Mouse (Mus musculus) c-Kit-positive CD71-positive TER-119-positive erythroid progenitor cells, embryonic 14.5 days (primary cell): ENCODE results near the gene Lrp8.

Experiments
- DNase-seq: peaks from one replicate; pipeline ENCODE4 v3.0.0-alpha.2; 2013; ENCODE audit warnings: low spot score

Gene Lrp8

GRCm38 (mm10) chr4:107808655-107809054 lies 6.6 kb downstream of the Lrp8 start:
- no peak for DNase-seq

- no peak for DNase-seq
Measured at GRCm38 (mm10) chr4:107811006-107811405, 8.9 kb downstream of the Lrp8 start.

GRCm38 (mm10) chr4:107811716-107812330 lies 9.8 kb downstream of the Lrp8 start:
- no peak for DNase-seq

- DNase-seq, result no peak
Measured at GRCm38 (mm10) chr4:107812336-107812735, 10.3 kb downstream of the Lrp8 start.

- DNase-seq, result no peak
Measured at GRCm38 (mm10) chr4:107816459-107816858, 14.4 kb downstream of the Lrp8 start.

- DNase-seq, result no peak
Measured at GRCm38 (mm10) chr4:107817463-107817862, 15.4 kb downstream of the Lrp8 start.

- no peak for DNase-seq
Measured at GRCm38 (mm10) chr4:107819990-107820719, 18.1 kb downstream of the Lrp8 start.

GRCm38 (mm10) chr4:107820856-107821619 lies 19.0 kb downstream of the Lrp8 start:
- no peak for DNase-seq

- DNase-seq, result no peak
Measured at GRCm38 (mm10) chr4:107822936-107823411, 20.9 kb downstream of the Lrp8 start.

- no peak for DNase-seq
Measured at GRCm38 (mm10) chr4:107823511-107823910, 21.4 kb downstream of the Lrp8 start.

- DNase-seq, result no peak
Measured at GRCm38 (mm10) chr4:107828727-107829218, 26.7 kb downstream of the Lrp8 start.

- DNase-seq, result no peak
Measured at GRCm38 (mm10) chr4:107829675-107830074, 27.6 kb downstream of the Lrp8 start.

- DNase-seq, result no peak
Measured at GRCm38 (mm10) chr4:107830189-107830588, 28.1 kb downstream of the Lrp8 start.

- no peak for DNase-seq
Measured at GRCm38 (mm10) chr4:107830821-107831221, 28.8 kb downstream of the Lrp8 start.

GRCm38 (mm10) chr4:107831678-107832077 lies 29.6 kb downstream of the Lrp8 start:
- no peak for DNase-seq

GRCm38 (mm10) chr4:107833525-107833924 lies 31.5 kb downstream of the Lrp8 start:
- no peak for DNase-seq

GRCm38 (mm10) chr4:107834643-107835314 lies 32.7 kb downstream of the Lrp8 start:
- DNase-seq, result no peak

GRCm38 (mm10) chr4:107835508-107835909 lies 33.4 kb downstream of the Lrp8 start:
- no peak for DNase-seq

- no peak for DNase-seq
Measured at GRCm38 (mm10) chr4:107836758-107837157, 34.7 kb downstream of the Lrp8 start.

- DNase-seq, result no peak
Measured at GRCm38 (mm10) chr4:107837910-107838309, 35.8 kb downstream of the Lrp8 start.

GRCm38 (mm10) chr4:107843687-107844086 lies 41.6 kb downstream of the Lrp8 start:
- no peak for DNase-seq

GRCm38 (mm10) chr4:107844971-107845370 lies 42.9 kb downstream of the Lrp8 start:
- peak; percentile 57 for DNase-seq
